Mouse (Mus musculus): Measurements from ENCODE around the gene Top3a. TPM values are rescaled to one million over a fixed set of nuclear protein-coding genes. Genes with fewer than 3 reads are reported as not detected.

Top3a gene
- polyA plus RNA-seq, 2 experiments: 14.3 to 17.5 TPM

- Histone ChIP-seq H3K4me2 (replicated peaks; ENCODE audit: low read depth, low read length, severe bottlenecking) (no peak overlapping the region), H3K4me3 (replicated peaks; ENCODE audit: low read length) (no peak overlapping the region), H3K9me3 (ENCODE audit: control insufficient read depth, low read length) (no peaks in the 10 kb centered on the region), H3K4me1 (ENCODE audit: control insufficient read depth, insufficient read depth, low read length) (no peaks in the 10 kb centered on the region), H3K9ac (ENCODE audit: low read depth, low read length, severe bottlenecking) (no peak overlapping the region), H3K36me3 (ENCODE audit: control insufficient read depth, insufficient read depth, low read length) (peaks cover 99% of the 10 kb centered on the region), H3K27me3 (ENCODE audit: control insufficient read depth, insufficient read depth, low read length) (no peaks in the 10 kb centered on the region), H3K27ac (replicated peaks; ENCODE audit: low read depth, low read length) (no peak overlapping the region)
- ATAC-seq (ENCODE audit: low FRiP score, low read depth) (no peak), DNase-seq (ENCODE audit: low spot score) (no peak)
- WGBS: 95% methylated on average over 16 of the region's 17 CpGs
- TF ChIP-seq POLR2A (IDR thresholded peaks at IDR 0.05; ENCODE audit: borderline replicate concordance, extremely low read depth, insufficient read depth, insufficient read length): no peak
Observed at GRCm38 (mm10) chr11:60711218-60711617, 65.9 kb downstream of the Top3a start.

- DNase-seq (ENCODE audit: low spot score): no peak
- no peak overlapping the region for H3K4me3 ChIP-seq (replicated peaks; ENCODE audit: low read length)
- WGBS: 91% methylated on average over 45 of the region's 45 CpGs
- no peak overlapping the region for H3K4me2 ChIP-seq (replicated peaks; ENCODE audit: low read depth, low read length, severe bottlenecking)
- no peaks in the 10 kb centered on the region for H3K9me3 ChIP-seq (ENCODE audit: control insufficient read depth, low read length)
- no peak for TF ChIP-seq POLR2A (IDR thresholded peaks at IDR 0.05; ENCODE audit: borderline replicate concordance, extremely low read depth, insufficient read depth, insufficient read length)
- no peak for ATAC-seq (ENCODE audit: low FRiP score, low read depth)
- no peak overlapping the region for H3K9ac ChIP-seq (ENCODE audit: low read depth, low read length, severe bottlenecking)
- H3K36me3 ChIP-seq (ENCODE audit: control insufficient read depth, insufficient read depth, low read length): peaks cover 99% of the 10 kb centered on the region
- no peaks in the 10 kb centered on the region for H3K27me3 ChIP-seq (ENCODE audit: control insufficient read depth, insufficient read depth, low read length)
- no peak overlapping the region for H3K27ac ChIP-seq (replicated peaks; ENCODE audit: low read depth, low read length)
- H3K4me1 ChIP-seq (ENCODE audit: control insufficient read depth, insufficient read depth, low read length): no peaks in the 10 kb centered on the region
Observed at GRCm38 (mm10) chr11:60709481-60710465, 67.4 kb downstream of the Top3a start.

GRCm38 (mm10) chr11:60708631-60709030, 68.5 kb downstream of the Top3a start:
- no peak overlapping the region for H3K4me2 ChIP-seq (replicated peaks; ENCODE audit: low read depth, low read length, severe bottlenecking)
- H3K27me3 ChIP-seq (ENCODE audit: control insufficient read depth, insufficient read depth, low read length): no peaks in the 10 kb centered on the region
- DNase-seq (ENCODE audit: low spot score) (no peak), ATAC-seq (ENCODE audit: low FRiP score, low read depth) (no peak)
- no peak overlapping the region for H3K4me3 ChIP-seq (replicated peaks; ENCODE audit: low read length)
- H3K9ac ChIP-seq (ENCODE audit: low read depth, low read length, severe bottlenecking): no peak overlapping the region
- WGBS: 84% methylated on average over 9 of the region's 10 CpGs
- H3K36me3 ChIP-seq (ENCODE audit: control insufficient read depth, insufficient read depth, low read length): peaks cover 99% of the 10 kb centered on the region
- no peaks in the 10 kb centered on the region for H3K9me3 ChIP-seq (ENCODE audit: control insufficient read depth, low read length)
- no peaks in the 10 kb centered on the region for H3K4me1 ChIP-seq (ENCODE audit: control insufficient read depth, insufficient read depth, low read length)
- H3K27ac ChIP-seq (replicated peaks; ENCODE audit: low read depth, low read length): no peak overlapping the region
- no peak for TF ChIP-seq POLR2A (IDR thresholded peaks at IDR 0.05; ENCODE audit: borderline replicate concordance, extremely low read depth, insufficient read depth, insufficient read length)

- Histone ChIP-seq H3K27ac (replicated peaks; ENCODE audit: low read depth, low read length) (no peak overlapping the region), H3K27me3 (ENCODE audit: control insufficient read depth, insufficient read depth, low read length) (no peaks in the 10 kb centered on the region), H3K4me1 (ENCODE audit: control insufficient read depth, insufficient read depth, low read length) (peaks cover 5% of the 10 kb centered on the region; the same call in 1 of the 2 replicates), H3K9ac (ENCODE audit: low read depth, low read length, severe bottlenecking) (no peak overlapping the region), H3K9me3 (ENCODE audit: control insufficient read depth, low read length) (no peaks in the 10 kb centered on the region), H3K36me3 (ENCODE audit: control insufficient read depth, insufficient read depth, low read length) (peaks cover 96% of the 10 kb centered on the region), H3K4me2 (replicated peaks; ENCODE audit: low read depth, low read length, severe bottlenecking) (no peak overlapping the region), H3K4me3 (replicated peaks; ENCODE audit: low read length) (no peak overlapping the region)
- no peak for TF ChIP-seq POLR2A (IDR thresholded peaks at IDR 0.05; ENCODE audit: borderline replicate concordance, extremely low read depth, insufficient read depth, insufficient read length)
- no peak for DNase-seq (ENCODE audit: low spot score)
- 77% methylated on average over 3 of the region's 3 CpGs for WGBS
- no peak for ATAC-seq (ENCODE audit: low FRiP score, low read depth)
Observed at GRCm38 (mm10) chr11:60707672-60708071, 69.5 kb downstream of the Top3a start.

- Histone ChIP-seq H3K4me1 (ENCODE audit: control insufficient read depth, insufficient read depth, low read length) (peaks cover 5% of the 10 kb centered on the region; the same call in 1 of the 2 replicates), H3K4me3 (replicated peaks; ENCODE audit: low read length) (no peak overlapping the region), H3K36me3 (ENCODE audit: control insufficient read depth, insufficient read depth, low read length) (peaks cover 89% of the 10 kb centered on the region), H3K9ac (ENCODE audit: low read depth, low read length, severe bottlenecking) (no peak overlapping the region), H3K4me2 (replicated peaks; ENCODE audit: low read depth, low read length, severe bottlenecking) (no peak overlapping the region), H3K27ac (replicated peaks; ENCODE audit: low read depth, low read length) (no peak overlapping the region), H3K27me3 (ENCODE audit: control insufficient read depth, insufficient read depth, low read length) (no peaks in the 10 kb centered on the region), H3K9me3 (ENCODE audit: control insufficient read depth, low read length) (no peaks in the 10 kb centered on the region)
- no peak for ATAC-seq (ENCODE audit: low FRiP score, low read depth)
- no peak for TF ChIP-seq POLR2A (IDR thresholded peaks at IDR 0.05; ENCODE audit: borderline replicate concordance, extremely low read depth, insufficient read depth, insufficient read length)
- WGBS: 92% methylated on average over 14 of the region's 14 CpGs
- no peak for DNase-seq (ENCODE audit: low spot score)
Observed at GRCm38 (mm10) chr11:60706696-60707480, 70.3 kb downstream of the Top3a start.

All from limb, embryonic 14.5 days (tissue).